Mouse (Mus musculus): ENCODE measurements at regions not wholly inside any gene's neighbourhood (a gene's known extent, or its start where the extent isn't known, plus 50 kb on each side); places are given as distances from the start of the nearest gene placed in this dataset.

- TF ChIP-seq POU5F1 (IDR thresholded peaks at IDR 0.05; ENCODE audit: borderline replicate concordance, low read length) (no peak), CTCF (conservative IDR thresholded peaks at IDR 0.05; ENCODE audit: low read length) (no peak), NANOG (IDR thresholded peaks at IDR 0.05; ENCODE audit: borderline replicate concordance, low read length) (no peak)
- no peak overlapping the region for H3K4me3 ChIP-seq (replicated peaks; ENCODE audit: low read length)
- no peaks in the 10 kb centered on the region for H3K9me3 ChIP-seq (ENCODE audit: low read length)
- no peaks in the 10 kb centered on the region for H3K4me1 ChIP-seq (replicated peaks; ENCODE audit: low read depth, low read length)
- no peaks in the 10 kb centered on the region for H3K36me3 ChIP-seq (ENCODE audit: insufficient read depth, low read length)
- H3K27me3 ChIP-seq (ENCODE audit: insufficient read depth, low read length), result no peaks in the 10 kb centered on the region
Observed at GRCm38 (mm10) chr15:39998063-39998462, 136.1 kb upstream of the 9330182O14Rik start.

DNA sequence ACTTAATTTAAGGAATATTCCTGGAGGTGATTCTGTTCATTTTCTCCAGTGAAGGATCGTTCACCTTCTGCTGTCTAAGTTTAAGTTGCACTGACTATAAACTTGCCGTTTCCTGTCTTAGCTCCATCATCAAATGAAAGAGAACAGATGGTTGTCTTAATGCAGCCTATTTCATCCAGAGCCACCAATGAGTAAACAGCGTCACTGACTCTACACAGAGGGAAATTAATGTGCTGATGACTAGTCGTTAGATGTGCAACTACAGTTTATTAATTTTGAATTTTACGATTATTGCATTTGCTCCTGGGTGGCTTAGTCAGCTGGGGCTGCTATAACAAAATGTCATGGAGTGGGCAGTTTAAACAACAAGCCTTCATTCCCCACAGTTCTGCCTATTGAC is 134.1 kb upstream of the 9330182O14Rik start:
- TF ChIP-seq POU5F1 (IDR thresholded peaks at IDR 0.05; ENCODE audit: borderline replicate concordance, low read length) (no peak), CTCF (conservative IDR thresholded peaks at IDR 0.05; ENCODE audit: low read length) (no peak), NANOG (IDR thresholded peaks at IDR 0.05; ENCODE audit: borderline replicate concordance, low read length) (no peak)
- no peaks in the 10 kb centered on the region for H3K9me3 ChIP-seq (ENCODE audit: low read length)
- H3K36me3 ChIP-seq (ENCODE audit: insufficient read depth, low read length), result no peaks in the 10 kb centered on the region
- no peaks in the 10 kb centered on the region for H3K27me3 ChIP-seq (ENCODE audit: insufficient read depth, low read length)
- H3K4me3 ChIP-seq (replicated peaks; ENCODE audit: low read length), result no peak overlapping the region
- no peaks in the 10 kb centered on the region for H3K4me1 ChIP-seq (replicated peaks; ENCODE audit: low read depth, low read length)

DNA sequence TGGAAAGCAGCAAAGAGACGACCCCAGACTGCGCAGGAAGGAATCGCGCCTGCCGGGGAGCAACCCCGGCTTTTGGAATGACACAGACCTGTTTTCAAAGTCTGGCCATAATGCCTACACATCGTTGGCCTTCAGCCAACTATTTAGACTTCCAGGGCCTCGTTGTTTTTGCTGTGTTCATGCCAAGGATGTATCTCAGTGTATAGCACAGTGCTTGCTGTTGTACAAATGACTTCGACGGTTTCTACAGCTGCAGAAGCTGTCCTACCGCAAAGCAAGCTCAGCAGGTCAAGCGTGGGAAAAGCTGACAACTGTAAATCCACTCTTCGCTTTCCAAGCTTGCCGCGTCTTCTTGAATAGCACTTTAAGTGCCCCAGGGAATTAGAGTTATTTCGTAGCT is 129.1 kb upstream of the 9330182O14Rik start:
- H3K27me3 ChIP-seq (ENCODE audit: insufficient read depth, low read length), result no peaks in the 10 kb centered on the region

DNA sequence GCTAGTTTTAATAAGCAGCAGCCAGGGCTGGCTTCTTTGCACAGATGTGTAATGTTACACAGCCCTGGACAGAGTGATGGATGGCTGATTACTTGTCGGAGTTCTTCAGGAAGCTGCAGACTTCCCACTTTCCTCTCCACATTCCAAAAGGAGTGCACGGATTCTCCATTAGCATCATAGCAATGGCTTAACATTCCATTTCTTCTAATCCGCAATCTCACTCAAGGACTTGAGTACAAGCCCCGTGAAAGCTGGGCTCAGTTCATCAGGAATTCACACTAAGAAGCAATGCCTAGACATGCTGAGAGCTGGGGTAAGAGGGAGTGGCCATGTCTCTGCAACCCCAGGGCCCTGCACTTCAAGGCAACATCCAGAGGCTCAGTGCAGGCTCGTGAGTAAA is 126.3 kb upstream of the 9330182O14Rik start:
- peaks cover 16% of the 10 kb centered on the region for H3K4me1 ChIP-seq (replicated peaks; ENCODE audit: low read depth, low read length)
- no peaks in the 10 kb centered on the region for H3K36me3 ChIP-seq (ENCODE audit: insufficient read depth, low read length)
- no peaks in the 10 kb centered on the region for H3K27me3 ChIP-seq (ENCODE audit: insufficient read depth, low read length)
- no peaks in the 10 kb centered on the region for H3K9me3 ChIP-seq (ENCODE audit: low read length)
- TF ChIP-seq CTCF (conservative IDR thresholded peaks at IDR 0.05; ENCODE audit: low read length) (no peak), POU5F1 (IDR thresholded peaks at IDR 0.05; ENCODE audit: borderline replicate concordance, low read length) (no peak), NANOG (IDR thresholded peaks at IDR 0.05; ENCODE audit: borderline replicate concordance, low read length) (no peak)
- H3K4me3 ChIP-seq (replicated peaks; ENCODE audit: low read length), result no peak overlapping the region

More for the DNA sequence above, 129.1 kb upstream of the 9330182O14Rik start:
- H3K9me3 ChIP-seq (ENCODE audit: low read length), result no peaks in the 10 kb centered on the region
- no peaks in the 10 kb centered on the region for H3K36me3 ChIP-seq (ENCODE audit: insufficient read depth, low read length)
- peaks cover 13% of the 10 kb centered on the region for H3K4me1 ChIP-seq (replicated peaks; ENCODE audit: low read depth, low read length)
- H3K4me3 ChIP-seq (replicated peaks; ENCODE audit: low read length), result no peak overlapping the region
- no peak for TF ChIP-seq POU5F1 (IDR thresholded peaks at IDR 0.05; ENCODE audit: borderline replicate concordance, low read length)
- TF ChIP-seq CTCF (conservative IDR thresholded peaks at IDR 0.05; ENCODE audit: low read length), result no peak
- TF ChIP-seq NANOG (IDR thresholded peaks at IDR 0.05; ENCODE audit: borderline replicate concordance, low read length), result no peak

GRCm38 (mm10) chr15:40013833-40014232 is 120.3 kb upstream of the 9330182O14Rik start:
- no peaks in the 10 kb centered on the region for H3K36me3 ChIP-seq (ENCODE audit: insufficient read depth, low read length)
- TF ChIP-seq POU5F1 (IDR thresholded peaks at IDR 0.05; ENCODE audit: borderline replicate concordance, low read length), result no peak
- TF ChIP-seq CTCF (conservative IDR thresholded peaks at IDR 0.05; ENCODE audit: low read length), result no peak
- TF ChIP-seq NANOG (IDR thresholded peaks at IDR 0.05; ENCODE audit: borderline replicate concordance, low read length), result no peak
- no peak overlapping the region for H3K4me3 ChIP-seq (replicated peaks; ENCODE audit: low read length)
- no peaks in the 10 kb centered on the region for H3K27me3 ChIP-seq (ENCODE audit: insufficient read depth, low read length)
- H3K9me3 ChIP-seq (ENCODE audit: low read length), result no peaks in the 10 kb centered on the region
- H3K4me1 ChIP-seq (replicated peaks; ENCODE audit: low read depth, low read length), result peaks cover 42% of the 10 kb centered on the region

DNA sequence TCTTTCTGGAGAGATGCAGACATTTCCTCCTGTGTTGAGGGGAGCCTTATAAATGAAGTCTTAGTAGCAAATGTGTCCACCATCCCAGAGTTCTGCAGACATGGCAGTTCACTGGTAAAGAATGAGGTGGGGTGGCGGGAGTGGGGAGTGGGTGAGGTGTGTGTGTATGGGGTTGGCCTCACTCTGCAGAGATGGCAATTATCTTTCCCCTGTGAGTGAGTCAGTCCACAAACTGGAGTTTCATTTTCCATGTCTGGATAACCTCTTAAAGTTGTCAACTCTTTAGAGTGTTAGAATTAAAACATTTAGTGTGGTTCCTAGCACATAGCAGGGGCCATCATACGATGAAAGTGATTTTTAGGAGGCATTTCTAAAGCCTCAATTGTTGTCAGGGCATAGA is 117.1 kb upstream of the 9330182O14Rik start:
- no peaks in the 10 kb centered on the region for H3K9me3 ChIP-seq (ENCODE audit: low read length)
- H3K36me3 ChIP-seq (ENCODE audit: insufficient read depth, low read length), result no peaks in the 10 kb centered on the region
- H3K27me3 ChIP-seq (ENCODE audit: insufficient read depth, low read length), result no peaks in the 10 kb centered on the region
- peaks cover 48% of the 10 kb centered on the region for H3K4me1 ChIP-seq (replicated peaks; ENCODE audit: low read depth, low read length)
- H3K4me3 ChIP-seq (replicated peaks; ENCODE audit: low read length), result no peak overlapping the region
- TF ChIP-seq POU5F1 (IDR thresholded peaks at IDR 0.05; ENCODE audit: borderline replicate concordance, low read length), result no peak
- TF ChIP-seq NANOG (IDR thresholded peaks at IDR 0.05; ENCODE audit: borderline replicate concordance, low read length), result no peak
- TF ChIP-seq CTCF (conservative IDR thresholded peaks at IDR 0.05; ENCODE audit: low read length), result no peak

- no peaks in the 10 kb centered on the region for H3K27me3 ChIP-seq (ENCODE audit: insufficient read depth, low read length)
- no peak overlapping the region for H3K4me3 ChIP-seq (replicated peaks; ENCODE audit: low read length)
- H3K9me3 ChIP-seq (ENCODE audit: low read length), result no peaks in the 10 kb centered on the region
- peaks cover 46% of the 10 kb centered on the region for H3K4me1 ChIP-seq (replicated peaks; ENCODE audit: low read depth, low read length)
- no peak for TF ChIP-seq POU5F1 (IDR thresholded peaks at IDR 0.05; ENCODE audit: borderline replicate concordance, low read length)
- no peak for TF ChIP-seq CTCF (conservative IDR thresholded peaks at IDR 0.05; ENCODE audit: low read length)
- no peak for TF ChIP-seq NANOG (IDR thresholded peaks at IDR 0.05; ENCODE audit: borderline replicate concordance, low read length)
- H3K36me3 ChIP-seq (ENCODE audit: insufficient read depth, low read length), result no peaks in the 10 kb centered on the region
Observed at GRCm38 (mm10) chr15:40017597-40017996, 116.6 kb upstream of the 9330182O14Rik start.

DNA sequence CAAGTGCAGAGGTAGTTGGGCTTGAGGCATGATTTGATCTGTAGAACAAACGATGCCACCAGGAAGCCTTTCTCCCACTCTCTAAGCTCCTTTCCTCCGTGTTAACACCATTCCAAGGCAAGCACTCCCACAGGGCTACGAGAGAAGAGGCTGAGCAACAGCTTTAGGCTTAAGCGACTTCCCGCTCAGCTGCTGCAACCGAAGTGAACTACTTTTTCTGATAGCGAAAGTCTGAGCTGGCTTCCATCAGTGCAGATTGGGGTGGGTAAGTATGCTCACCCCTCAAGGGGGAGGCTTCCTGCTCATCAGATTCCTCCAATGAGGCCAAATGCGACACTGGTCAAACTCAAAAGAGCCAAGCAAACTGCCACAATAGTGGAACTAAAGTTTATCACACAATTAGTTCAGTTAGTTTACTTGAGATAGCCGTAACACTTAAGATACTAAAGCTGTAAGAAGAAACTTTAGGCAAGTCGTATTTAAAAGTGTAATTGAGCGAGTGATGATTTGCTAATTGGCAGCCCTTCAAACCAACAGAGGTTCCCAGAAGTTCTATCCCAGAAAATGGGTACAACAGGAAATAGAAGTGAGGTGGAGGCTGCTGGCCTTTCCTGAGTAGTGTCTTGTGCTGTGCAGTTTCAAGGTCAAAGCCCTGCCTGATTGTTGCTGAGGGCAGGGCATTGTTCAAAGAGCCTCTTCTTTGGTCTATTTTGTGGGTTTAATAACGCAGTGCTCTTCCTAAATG is 115.9 kb upstream of the 9330182O14Rik start:
- Histone ChIP-seq H3K4me1 (replicated peaks; ENCODE audit: low read depth, low read length) (peaks cover 46% of the 10 kb centered on the region), H3K36me3 (ENCODE audit: insufficient read depth, low read length) (no peaks in the 10 kb centered on the region), H3K27me3 (ENCODE audit: insufficient read depth, low read length) (no peaks in the 10 kb centered on the region), H3K4me3 (replicated peaks; ENCODE audit: low read length) (no peak overlapping the region), H3K9me3 (ENCODE audit: low read length) (no peaks in the 10 kb centered on the region)
- TF ChIP-seq NANOG (IDR thresholded peaks at IDR 0.05; ENCODE audit: borderline replicate concordance, low read length) (peak; percentile 63), CTCF (conservative IDR thresholded peaks at IDR 0.05; ENCODE audit: low read length) (no peak), POU5F1 (IDR thresholded peaks at IDR 0.05; ENCODE audit: borderline replicate concordance, low read length) (no peak)

- H3K36me3 ChIP-seq (ENCODE audit: insufficient read depth, low read length), result no peaks in the 10 kb centered on the region
- no peak overlapping the region for H3K4me3 ChIP-seq (replicated peaks; ENCODE audit: low read length)
- H3K4me1 ChIP-seq (replicated peaks; ENCODE audit: low read depth, low read length), result peaks cover 44% of the 10 kb centered on the region
- no peaks in the 10 kb centered on the region for H3K9me3 ChIP-seq (ENCODE audit: low read length)
- no peak for TF ChIP-seq NANOG (IDR thresholded peaks at IDR 0.05; ENCODE audit: borderline replicate concordance, low read length)
- TF ChIP-seq POU5F1 (IDR thresholded peaks at IDR 0.05; ENCODE audit: borderline replicate concordance, low read length), result no peak
- TF ChIP-seq CTCF (conservative IDR thresholded peaks at IDR 0.05; ENCODE audit: low read length), result no peak
- H3K27me3 ChIP-seq (ENCODE audit: insufficient read depth, low read length), result no peaks in the 10 kb centered on the region
Observed at GRCm38 (mm10) chr15:40018792-40019151, 115.4 kb upstream of the 9330182O14Rik start.

Measured in E14TG2a.4 (cell line).